Mouse (Mus musculus): Measurements from ENCODE around the gene Bzw1.
A peak's percentile ranks its signal among the peaks of the same experiment; 100 is the strongest.
"Not testable (repeated sequence)": the region's sequence is repeated elsewhere in the genome, so short reads cannot be mapped to it uniquely, and the experiment has no call there.

Gene Bzw1

GRCm38 (mm10) chr1:58392652-58393283 is at the start of gene Bzw1:
Bzw1 (plus strand) TSS chr1:58392898.
- DNase-seq: peak; percentile 96

GRCm38 (mm10) chr1:58343861-58344260 is 48.8 kb upstream of the Bzw1 start:
- no peak for DNase-seq

- no peak for DNase-seq
Observed at GRCm38 (mm10) chr1:58344570-58344969, 48.1 kb upstream of the Bzw1 start.

GRCm38 (mm10) chr1:58346159-58346558 is 46.5 kb upstream of the Bzw1 start:
- no peak for DNase-seq

- peak in 1 of 2 experiments; percentile 5 for DNase-seq
Observed at GRCm38 (mm10) chr1:58348712-58349111, 44.0 kb upstream of the Bzw1 start.

GRCm38 (mm10) chr1:58353238-58353893 is 39.3 kb upstream of the Bzw1 start:
- DNase-seq: no peak

- no peak for DNase-seq
Observed at GRCm38 (mm10) chr1:58358958-58359901, 33.5 kb upstream of the Bzw1 start.

- DNase-seq: no peak
Observed at GRCm38 (mm10) chr1:58362296-58362695, 30.4 kb upstream of the Bzw1 start.

GRCm38 (mm10) chr1:58364551-58364950 is 28.1 kb upstream of the Bzw1 start:
- no peak for DNase-seq

GRCm38 (mm10) chr1:58365829-58366228 is 26.9 kb upstream of the Bzw1 start:
- no peak for DNase-seq

- DNase-seq: no peak
Observed at GRCm38 (mm10) chr1:58366737-58367471, 25.8 kb upstream of the Bzw1 start.

GRCm38 (mm10) chr1:58369716-58370115 is 23.0 kb upstream of the Bzw1 start:
- no peak for DNase-seq

- DNase-seq: not testable (repeated sequence)
Observed at GRCm38 (mm10) chr1:58374266-58374665, 18.4 kb upstream of the Bzw1 start.

- DNase-seq: no peak
Observed at GRCm38 (mm10) chr1:58375574-58376147, 17.0 kb upstream of the Bzw1 start.

GRCm38 (mm10) chr1:58382586-58383281 is 10.0 kb upstream of the Bzw1 start:
- DNase-seq: no peak

- DNase-seq: no peak
Observed at GRCm38 (mm10) chr1:58391421-58392267, 1.1 kb upstream of the Bzw1 start.

- no peak for DNase-seq
Observed at GRCm38 (mm10) chr1:58392268-58392651, 438 bp upstream of the Bzw1 start.

- peak; percentile 70 to 71 for DNase-seq
Observed at GRCm38 (mm10) chr1:58393284-58394195, 842 bp downstream of the Bzw1 start.

- no peak for DNase-seq
Observed at GRCm38 (mm10) chr1:58395341-58395740, 2.6 kb downstream of the Bzw1 start.

GRCm38 (mm10) chr1:58396179-58396578 is 3.5 kb downstream of the Bzw1 start:
- no peak for DNase-seq

All from B cell, adult 2 months (primary cell).